Mouse (Mus musculus) liver, embryonic 18 days (tissue): ENCODE measurements around the gene Sbno1. TPM values are rescaled to one million over a fixed set of nuclear protein-coding genes. Genes with fewer than 3 reads are reported as not detected.

Source experiments
- polyA plus RNA-seq: library from polyadenylated mRNA; depleted of rRNA; stranded (reverse); fragments of >200 nt; gene quantifications from 2 replicates; pipeline ENCODE4 v1.2.3, GENCODE M21; 2012; rRNA removed

Gene Sbno1
- polyA plus RNA-seq: 12.7 and 13.0 TPM in 2 replicates

DNA sequence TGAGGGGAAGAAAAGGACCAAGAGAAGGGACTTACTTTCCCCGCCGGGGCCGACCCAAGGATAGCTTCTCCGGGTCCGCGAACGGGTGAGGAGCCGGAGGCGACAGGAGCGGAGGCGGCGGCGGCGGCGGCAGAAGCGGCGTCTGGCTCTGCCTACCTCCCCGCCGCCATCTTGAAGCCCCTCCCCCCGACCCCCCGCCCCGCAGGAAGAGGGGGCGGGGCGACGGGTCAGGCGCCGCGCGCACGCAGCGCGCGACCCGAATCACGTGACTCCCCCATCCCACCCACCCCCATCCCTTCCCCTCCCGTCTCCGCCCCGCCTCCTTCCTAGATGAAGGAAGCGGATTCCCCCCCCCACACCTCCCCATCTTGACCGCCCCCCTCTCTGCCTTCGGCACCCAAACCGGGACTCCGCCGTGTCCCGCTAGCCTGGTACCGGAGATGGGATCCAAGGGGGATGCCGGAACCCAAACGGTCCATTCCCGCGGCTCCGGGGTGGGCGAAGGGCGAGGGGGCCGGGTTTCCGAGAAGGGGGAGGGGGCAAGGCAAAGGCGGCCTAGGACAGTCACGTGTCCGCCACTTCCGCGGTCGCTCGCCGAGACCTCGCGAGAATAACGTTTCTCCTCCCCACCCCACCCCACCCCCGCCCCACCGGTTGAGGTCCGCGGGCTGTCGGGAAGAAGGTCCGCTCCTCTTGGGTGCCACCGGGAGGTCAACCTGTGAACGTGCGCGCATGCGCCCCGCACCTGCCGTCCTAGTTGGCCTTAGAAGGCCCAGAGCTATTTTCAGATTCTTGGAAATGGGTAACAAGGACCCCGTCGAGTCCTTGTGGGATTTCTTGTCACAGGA is at the start of gene Sbno1:
Gene Sbno1 (minus strand): TSS at position 590 of the 848 bp plus-strand sequence.

DNA sequence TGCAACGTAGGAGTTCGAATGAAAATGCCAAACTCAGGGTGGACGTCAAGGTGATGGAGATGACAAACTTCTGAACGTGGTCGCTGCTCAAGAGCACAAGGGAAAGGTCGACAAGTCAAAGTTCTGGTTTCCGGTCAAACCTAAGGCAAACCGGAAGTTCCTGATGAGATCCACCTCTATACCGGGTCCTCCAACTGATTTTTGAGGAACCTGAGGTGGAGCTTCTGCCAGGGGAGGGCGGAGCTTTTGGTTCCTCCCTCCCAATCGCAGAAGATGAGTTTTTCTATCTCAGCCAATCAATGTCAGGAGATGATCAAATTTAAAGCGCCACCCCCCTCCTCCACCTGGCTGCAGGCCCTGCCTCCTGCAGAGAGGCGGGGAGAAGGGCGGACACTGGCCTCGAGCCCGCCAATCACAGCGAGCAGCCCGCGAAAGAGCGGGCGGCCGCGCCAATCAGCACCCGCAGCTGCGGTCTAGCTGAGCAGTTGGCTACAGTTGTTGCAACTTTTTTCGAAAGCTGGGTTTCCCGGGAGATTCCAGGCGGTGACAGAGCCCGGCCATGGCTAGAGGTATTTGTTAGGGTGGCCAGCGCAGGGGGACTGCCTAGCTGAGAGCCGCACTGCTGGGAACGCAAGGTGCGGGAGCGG is 13.8 kb upstream of the Sbno1 start, which contains the start of gene Kmt5a:
Gene Kmt5a (plus strand): TSS at position 484 of the 647 bp plus-strand sequence.

DNA sequence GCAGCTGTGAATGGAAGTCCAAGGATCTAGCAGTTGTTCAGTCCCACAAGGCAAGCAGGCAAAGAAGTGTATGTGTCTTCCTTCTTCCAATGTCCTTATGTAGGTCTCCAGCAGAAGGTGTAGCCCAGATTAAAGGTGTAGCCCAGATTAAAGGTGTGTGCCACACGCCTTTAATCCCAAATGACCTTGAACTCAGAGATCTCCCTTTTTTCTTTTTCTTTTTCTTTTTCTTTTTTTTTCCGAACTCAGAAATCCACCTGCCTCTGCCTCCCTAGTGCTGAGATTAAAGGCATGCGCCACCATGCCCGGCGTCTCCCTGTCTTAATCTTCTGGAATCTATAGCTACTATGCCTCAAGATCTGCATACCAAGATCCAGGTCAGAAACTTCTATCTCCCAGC is 62.8 kb downstream of the Sbno1 start, which contains the start of gene Cdk2ap1:
Gene Cdk2ap1 (minus strand): TSS at position 101 of the 400 bp plus-strand sequence.

DNA sequence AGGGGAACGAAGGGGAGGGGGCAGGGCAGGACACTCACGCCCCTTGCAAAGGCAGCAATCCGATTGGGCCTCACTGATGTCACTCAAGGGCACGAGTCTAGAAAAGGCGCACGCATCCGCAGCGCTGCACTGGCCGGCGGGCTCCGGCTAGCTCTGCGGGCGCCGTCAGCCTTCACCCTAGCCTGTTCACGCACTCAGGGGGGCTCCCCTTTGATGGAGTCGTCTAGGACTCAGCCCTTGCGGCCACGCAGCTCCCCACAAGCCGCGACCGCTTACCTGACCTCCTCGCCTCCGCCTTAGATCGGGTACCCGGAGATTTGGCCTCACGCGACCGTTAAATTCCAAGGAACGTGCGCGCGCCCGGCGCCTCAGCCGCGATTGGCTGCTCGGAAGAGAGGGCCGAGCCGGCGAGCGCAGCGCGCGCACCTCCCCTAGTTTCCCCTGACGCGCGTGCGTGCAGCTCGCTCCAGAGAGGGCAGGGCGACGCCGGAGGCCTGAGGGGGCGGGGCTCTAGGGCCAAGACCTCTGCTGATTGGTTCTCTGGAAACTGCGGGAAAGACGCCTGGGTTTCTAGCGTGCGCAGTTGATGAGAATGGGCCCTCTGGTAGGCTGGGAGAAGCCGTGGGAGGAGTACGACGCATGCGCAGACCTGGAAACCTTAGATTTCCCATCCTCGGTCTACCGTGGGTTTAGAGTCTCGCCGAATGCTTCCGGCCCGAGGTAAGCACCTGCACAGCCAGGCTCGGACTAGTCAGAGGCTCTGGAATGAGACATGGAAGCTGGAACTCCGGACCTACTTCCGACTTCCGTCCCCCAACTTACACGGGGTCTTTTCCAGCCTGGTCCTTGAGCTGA is 98.1 kb downstream of the Sbno1 start, which contains the start of the genes Mphosph9 and 2810006K23Rik:
Gene Mphosph9 (minus strand): TSS at position 463 of the 855 bp plus-strand sequence.
Gene 2810006K23Rik (plus strand): TSS at position 580 of the 855 bp plus-strand sequence.

Other genes starting within 250 kb of the Sbno1 start
- gene Pitpnm2, start 176.2 kb downstream of the Sbno1 start, polyA plus RNA-seq: 9.7 and 12.4 TPM in 2 replicates
- gene Mphosph9, start 98.0 kb downstream of the Sbno1 start, polyA plus RNA-seq: 2.2 and 2.7 TPM in 2 replicates
- gene 2810006K23Rik, start 97.9 kb downstream of the Sbno1 start, polyA plus RNA-seq: 3.8 and 3.9 TPM in 2 replicates
- gene Cdk2ap1, start 62.9 kb downstream of the Sbno1 start, polyA plus RNA-seq: 53.1 and 56.8 TPM in 2 replicates
- 36.2 and 44.3 TPM in 2 replicates for gene Kmt5a, start 13.9 kb upstream of the Sbno1 start, polyA plus RNA-seq
- gene Rilpl2, start 52.4 kb upstream of the Sbno1 start, polyA plus RNA-seq: 13.1 and 15.8 TPM in 2 replicates
- 4.4 and 4.9 TPM in 2 replicates for gene Snrnp35, start 57.1 kb upstream of the Sbno1 start, polyA plus RNA-seq
- 2.2 and 2.7 TPM in 2 replicates for gene Rilpl1, start 105.4 kb upstream of the Sbno1 start, polyA plus RNA-seq
- gene Tmed2, start 114.7 kb upstream of the Sbno1 start, polyA plus RNA-seq: 122 and 129 TPM in 2 replicates
- 4.7 and 5.0 TPM in 2 replicates for gene Ddx55, start 126.9 kb upstream of the Sbno1 start, polyA plus RNA-seq
- gene Eif2b1, start 153.1 kb upstream of the Sbno1 start, polyA plus RNA-seq: 16.0 and 17.2 TPM in 2 replicates
- gene Gtf2h3, start 153.1 kb upstream of the Sbno1 start, polyA plus RNA-seq: 17.4 and 18.2 TPM in 2 replicates
- 5.9 and 6.5 TPM in 2 replicates for gene Atp6v0a2, start 202.6 kb upstream of the Sbno1 start, polyA plus RNA-seq